Mouse (Mus musculus) heart, postnatal 0 days (tissue): ENCODE results near the gene Snrpc. TPM values are rescaled to one million over a fixed set of nuclear protein-coding genes. Genes with fewer than 3 reads are reported as not detected.

ENCODE experiments used
- ATAC-seq: fragments of 200-750 bp; cut with Nextera tagmentation; 2 replicates; pipeline ENCODE4 v1.8.0; 2017; ENCODE audit warnings: low read depth, moderate number of reproducible peaks, moderate library complexity; ENCODE audit not compliant: insufficient read depth
- DNase-seq: peaks from one replicate; pipeline ENCODE4 v3.0.0-alpha.2; 2016; ENCODE audit warnings: low spot score
- H3K27ac ChIP-seq: fragments of 300-500 bp; sonication (generic); 2 replicates; pipeline ENCODE4 v1.5.1; 2014; ENCODE audit warnings: low read depth, mild to moderate bottlenecking
- H3K27me3 ChIP-seq: fragments of 300-500 bp; sonication (generic); 2 replicates; pipeline ENCODE4 v1.6.1; 2014; ENCODE audit warnings: low read length, mixed read lengths; ENCODE audit not compliant: control insufficient read depth, insufficient read depth
- H3K36me3 ChIP-seq: fragments of 300-500 bp; sonication (generic); replicated peaks from 2 replicates; pipeline ENCODE4 v1.6.1; 2014; ENCODE audit warnings: low read length, mixed read lengths; ENCODE audit not compliant: control insufficient read depth, insufficient read depth
- H3K4me1 ChIP-seq: fragments of 300-500 bp; sonication (generic); 2 replicates; pipeline ENCODE4 v1.6.1; 2014; ENCODE audit warnings: antibody characterized with exemption; ENCODE audit not compliant: control insufficient read depth, insufficient read depth
- H3K4me2 ChIP-seq: fragments of 300-500 bp; sonication (generic); 2 replicates; pipeline ENCODE4 v1.6.1; 2014; ENCODE audit warnings: low read depth, mild to moderate bottlenecking, low read length, moderate library complexity
- H3K4me3 ChIP-seq: fragments of 300-500 bp; sonication (generic); 2 replicates; pipeline ENCODE4 v1.5.1; 2014; ENCODE audit warnings: low read depth, low read length
- H3K9ac ChIP-seq: fragments of 300-500 bp; sonication (generic); replicated peaks from 2 replicates; pipeline ENCODE4 v1.6.1; 2014; ENCODE audit warnings: low read depth, low read length, mixed read lengths
- H3K9me3 ChIP-seq: fragments of 300-500 bp; sonication (generic); replicated peaks from 2 replicates; pipeline ENCODE4 v1.6.1; 2016; ENCODE audit warnings: low read length; ENCODE audit not compliant: control insufficient read depth
- CTCF ChIP-seq: IDR thresholded peaks from 2 replicates; pipeline ENCODE4 v1.5.1; 2016; ENCODE audit warnings: antibody characterized with exemption, control low read depth, low read depth
- EP300 ChIP-seq: IDR thresholded peaks from 2 replicates; pipeline ENCODE4 v1.6.1; 2016; ENCODE audit warnings: antibody characterized with exemption, low read depth
- WGBS: fragments of 180-500 bp; shearing (Covaris S2); extraction: QIAGEN DNeasy Blood & Tissue Kit; methylation state at CpG from one replicate; pipeline ENCODE4 v1.1.7; 2014; 5-methylcytosine and 5-hydroxymethylcytosine counted together
- polyA plus RNA-seq: library from polyadenylated mRNA; unstranded; fragments of >200 nt; fragmentation: Nextera tagmentation; extraction: Ambion mirVana; gene quantifications from 2 replicates; pipeline ENCODE4 v1.2.1, GENCODE M21; 2015
- total RNA-seq: library from RNA; depleted of rRNA; stranded (reverse); fragments of >200 nt; gene quantifications from 2 replicates; pipeline ENCODE4 v1.2.3, GENCODE M21; 2014; ENCODE audit warnings: low replicate concordance; rRNA removed

Gene Snrpc
- total and polyA plus RNA-seq, 2 experiments from 2014 or later = 125 to 185 TPM

GRCm38 (mm10) chr17:27881518-27881917, 43.6 kb downstream of the Snrpc start:
- H3K9ac ChIP-seq = no peak overlapping the region
- no peak for TF ChIP-seq EP300
- peak; percentile 55 for TF ChIP-seq CTCF
- H3K27ac ChIP-seq = no peak overlapping the region
- DNase-seq (peak; percentile 33), ATAC-seq (peak; percentile 69)
- no peaks in the 10 kb centered on the region for H3K27me3 ChIP-seq
- no peaks in the 10 kb centered on the region for H3K4me1 ChIP-seq
- H3K36me3 ChIP-seq = peaks cover 50% of the 10 kb centered on the region
- H3K4me2 ChIP-seq = no peak overlapping the region
- WGBS = 58% methylated on average over 11 of the region's 11 CpGs
- no peak overlapping the region for H3K4me3 ChIP-seq
- no peaks in the 10 kb centered on the region for H3K9me3 ChIP-seq

GRCm38 (mm10) chr17:27883129-27883528, 45.2 kb downstream of the Snrpc start:
- TF ChIP-seq CTCF (no peak), EP300 (no peak)
- 88% methylated on average over 8 of the region's 8 CpGs for WGBS
- 0 out of 2 replicates have a peak, but pooled peaks cover 6% of the 10 kb centered on the region for H3K4me1 ChIP-seq
- H3K9ac ChIP-seq = no peak overlapping the region
- no peaks in the 10 kb centered on the region for H3K27me3 ChIP-seq
- H3K9me3 ChIP-seq = no peaks in the 10 kb centered on the region
- no peak for ATAC-seq
- H3K4me3 ChIP-seq = no peak overlapping the region
- no peak overlapping the region for H3K27ac ChIP-seq
- H3K4me2 ChIP-seq = no peak overlapping the region
- peaks cover 49% of the 10 kb centered on the region for H3K36me3 ChIP-seq
- DNase-seq = no peak

GRCm38 (mm10) chr17:27883994-27884393, 46.0 kb downstream of the Snrpc start:
- TF ChIP-seq CTCF (no peak), EP300 (no peak)
- Histone ChIP-seq H3K4me2 (no peak overlapping the region), H3K9ac (no peak overlapping the region), H3K36me3 (peaks cover 53% of the 10 kb centered on the region), H3K4me3 (no peak overlapping the region), H3K9me3 (no peaks in the 10 kb centered on the region), H3K27ac (no peak overlapping the region), H3K27me3 (no peaks in the 10 kb centered on the region), H3K4me1 (0 out of 2 replicates have a peak, but pooled peaks cover 6% of the 10 kb centered on the region)
- 77% methylated on average over 6 of the region's 6 CpGs for WGBS
- ATAC-seq = no peak
- DNase-seq = no peak

DNA sequence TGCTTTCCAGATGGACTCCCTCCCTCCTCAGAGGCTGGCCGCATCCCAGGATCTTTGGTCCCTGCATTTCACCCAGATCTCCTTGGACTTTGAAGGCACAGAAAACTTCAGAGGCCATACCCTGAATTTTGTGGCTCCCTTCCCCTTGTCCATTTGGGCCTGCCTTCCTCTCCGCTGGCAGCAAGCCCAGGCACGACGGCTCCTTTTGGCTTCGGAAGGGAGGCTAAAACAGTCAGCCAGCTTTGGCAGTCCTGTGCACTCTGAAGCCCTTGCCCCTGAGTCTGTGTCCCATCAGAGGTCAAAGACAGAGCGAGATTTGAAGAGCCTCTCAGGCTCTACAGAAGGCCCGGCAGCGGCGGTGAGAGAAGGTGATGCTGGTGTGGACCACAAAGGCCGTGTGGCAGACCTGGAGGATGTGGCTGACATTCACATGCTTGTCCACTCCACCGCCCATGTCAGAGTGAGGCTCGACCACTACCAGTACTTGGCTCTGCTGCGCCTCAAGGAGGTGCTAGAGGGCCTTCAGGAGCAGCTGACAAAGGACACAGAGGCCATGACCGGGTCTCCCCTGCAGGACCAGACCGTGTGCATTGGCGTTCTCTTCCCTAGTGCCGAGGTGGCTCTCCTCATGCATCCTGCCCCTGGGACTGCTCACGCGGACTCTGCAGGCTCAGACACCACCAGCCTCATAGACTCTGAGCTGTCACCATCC, 48.7 kb downstream of the Snrpc start:
- Histone ChIP-seq H3K4me1 (0 out of 2 replicates have a peak, but pooled peaks cover 6% of the 10 kb centered on the region), H3K9ac (0 out of 2 replicates have a peak overlapping the region, but pooled peaks have one; percentile 5), H3K27me3 (no peaks in the 10 kb centered on the region), H3K4me2 (no peak overlapping the region), H3K9me3 (no peaks in the 10 kb centered on the region), H3K27ac (peak overlapping the region; percentile 19), H3K4me3 (no peak overlapping the region), H3K36me3 (peaks cover 38% of the 10 kb centered on the region)
- ATAC-seq (peak; percentile 72), DNase-seq (peak; percentile 51)
- 54% methylated on average over 19 of the region's 19 CpGs for WGBS
- TF ChIP-seq CTCF (peak; percentile 37), EP300 (no peak)

Other genes starting within 250 kb of the Snrpc start
- gene Nudt3, start 214.7 kb upstream of the Snrpc start, total RNA-seq = 159 and 184 TPM in 2 replicates
- 139 and 140 TPM in 2 replicates for gene Nudt3, start 214.7 kb upstream of the Snrpc start, polyA plus RNA-seq
- not detected in 2 replicates for gene RPS10-NUDT3, start 202.9 kb upstream of the Snrpc start, total RNA-seq
- not detected in 2 replicates for gene RPS10-NUDT3, start 202.9 kb upstream of the Snrpc start, polyA plus RNA-seq
- gene Rps10, start 201.5 kb upstream of the Snrpc start, total RNA-seq = 1,352 and 1,440 TPM in 2 replicates
- gene Rps10, start 201.5 kb upstream of the Snrpc start, polyA plus RNA-seq = 486 and 524 TPM in 2 replicates
- gene Pacsin1, start 182.6 kb upstream of the Snrpc start, total RNA-seq = not detected in 2 replicates
- gene Pacsin1, start 182.6 kb upstream of the Snrpc start, polyA plus RNA-seq = 0.04 and 0.32 TPM in 2 replicates
- gene Spdef, start 109.2 kb upstream of the Snrpc start, total RNA-seq = 0.15 and 5.1 TPM in 2 replicates
- gene Spdef, start 109.2 kb upstream of the Snrpc start, polyA plus RNA-seq = 0.22 and 0.26 TPM in 2 replicates
- 80.6 and 85.7 TPM in 2 replicates for gene D17Wsu92e, start 17.5 kb upstream of the Snrpc start, total RNA-seq
- gene D17Wsu92e, start 17.5 kb upstream of the Snrpc start, polyA plus RNA-seq = 12.5 and 15.0 TPM in 2 replicates
- 5.3 and 12.3 TPM in 2 replicates for gene Uhrf1bp1, start 18.3 kb downstream of the Snrpc start, total RNA-seq
- 1.4 and 1.9 TPM in 2 replicates for gene Uhrf1bp1, start 18.3 kb downstream of the Snrpc start, polyA plus RNA-seq
- 31.3 and 55.4 TPM in 2 replicates for gene Anks1, start 71.2 kb downstream of the Snrpc start, total RNA-seq
- gene Anks1, start 71.2 kb downstream of the Snrpc start, polyA plus RNA-seq = 7.7 and 11.0 TPM in 2 replicates
- gene Taf11, start 71.7 kb downstream of the Snrpc start, total RNA-seq = 9.2 and 12.1 TPM in 2 replicates
- 39.8 and 39.9 TPM in 2 replicates for gene Taf11, start 71.7 kb downstream of the Snrpc start, polyA plus RNA-seq
- gene Tcp11, start 242.5 kb downstream of the Snrpc start, total RNA-seq = 0.15 TPM in 1 of 2 replicates, not detected in the other
- gene Tcp11, start 242.5 kb downstream of the Snrpc start, polyA plus RNA-seq = 0.15 and 0.25 TPM in 2 replicates